Mouse (Mus musculus): ENCODE measurements at regions not wholly inside any gene's neighbourhood (a gene's known extent, or its start where the extent isn't known, plus 50 kb on each side); places are given as distances from the start of the nearest gene placed in this dataset. TPM values are rescaled to one million over a fixed set of nuclear protein-coding genes. Genes with fewer than 3 reads are reported as not detected.

DNA sequence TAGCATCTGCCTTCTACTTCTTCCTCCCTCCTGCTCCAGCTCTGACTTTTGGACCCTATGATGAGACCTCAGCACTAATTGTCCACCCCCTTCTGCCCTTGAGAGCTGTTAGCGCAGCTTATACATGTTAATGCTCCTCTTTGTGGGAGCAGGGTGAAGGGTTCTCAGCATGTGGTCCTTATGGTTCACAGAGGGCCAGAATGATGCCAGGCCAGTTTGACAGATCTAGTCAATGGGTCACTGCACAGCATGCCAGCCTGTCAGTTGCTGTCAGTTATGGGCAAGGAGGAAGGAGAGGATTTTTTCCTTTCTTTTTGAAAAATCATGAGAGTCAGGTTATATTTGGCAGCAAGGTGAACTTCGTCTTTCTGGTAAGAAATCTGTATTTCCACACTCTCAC lies 68.4 kb downstream of the 4931417E11Rik start:
- DNase-seq = no peak

DNA sequence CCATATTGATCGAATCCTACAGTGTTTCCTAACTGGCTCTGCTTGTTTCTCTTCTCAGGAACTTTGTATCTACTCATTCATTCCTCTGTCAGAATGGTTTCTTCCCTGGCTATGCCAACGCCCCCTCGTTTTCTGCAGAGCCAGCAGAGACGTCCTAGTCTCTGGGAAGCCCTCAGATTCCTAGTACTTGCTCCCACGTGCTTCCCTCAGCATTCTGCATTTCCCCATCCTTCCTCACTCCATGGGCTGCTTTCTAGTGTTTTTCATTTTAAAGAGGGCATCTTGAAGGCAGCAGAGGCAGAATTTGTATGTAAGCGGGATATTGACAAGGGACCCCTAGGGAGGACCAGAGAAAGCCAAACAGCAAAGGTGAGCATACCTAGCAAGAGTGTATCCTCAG lies 80.2 kb downstream of the 4931417E11Rik start:
- no peak for DNase-seq

DNA sequence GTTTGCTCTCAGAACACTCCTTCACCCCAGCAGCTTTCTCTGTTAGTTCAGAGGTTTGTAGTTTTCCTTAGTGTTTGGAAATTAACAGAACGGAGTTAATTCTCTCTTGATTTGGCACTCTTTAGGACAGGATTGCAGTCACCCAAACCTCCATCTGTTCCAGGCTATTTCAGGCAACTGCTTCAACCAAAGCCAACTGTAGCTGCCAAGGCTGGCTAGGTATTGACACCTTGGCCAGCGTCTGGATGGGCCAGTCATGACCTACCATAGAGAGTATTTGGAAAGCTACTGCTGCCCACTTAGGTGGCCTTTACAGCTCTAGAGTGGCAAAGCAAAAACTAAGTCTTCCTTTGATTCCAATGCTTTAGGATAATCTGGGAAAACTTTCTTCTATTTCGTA lies 83.2 kb downstream of the 4931417E11Rik start:
- DNase-seq = no peak

DNA sequence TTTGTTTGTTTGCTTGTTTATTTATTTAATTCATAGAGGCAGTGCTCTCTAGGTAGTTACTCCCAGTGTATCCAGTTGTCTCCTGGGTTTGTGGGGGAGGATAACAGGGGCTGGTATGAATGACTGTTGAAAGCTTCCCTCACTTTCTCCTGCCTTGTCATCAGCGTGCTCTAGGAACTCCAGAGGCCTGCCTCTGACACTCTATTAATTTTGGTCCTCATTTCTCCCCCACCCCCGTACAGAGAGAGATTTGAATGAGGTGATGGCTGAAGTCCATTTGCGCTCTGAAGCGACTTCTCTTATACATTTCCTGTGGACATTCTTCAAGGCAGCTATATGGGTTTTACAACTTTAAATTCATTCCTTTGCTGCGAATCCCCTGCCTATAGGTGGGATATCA lies 89.6 kb downstream of the 4931417E11Rik start:
- no peak for DNase-seq

DNA sequence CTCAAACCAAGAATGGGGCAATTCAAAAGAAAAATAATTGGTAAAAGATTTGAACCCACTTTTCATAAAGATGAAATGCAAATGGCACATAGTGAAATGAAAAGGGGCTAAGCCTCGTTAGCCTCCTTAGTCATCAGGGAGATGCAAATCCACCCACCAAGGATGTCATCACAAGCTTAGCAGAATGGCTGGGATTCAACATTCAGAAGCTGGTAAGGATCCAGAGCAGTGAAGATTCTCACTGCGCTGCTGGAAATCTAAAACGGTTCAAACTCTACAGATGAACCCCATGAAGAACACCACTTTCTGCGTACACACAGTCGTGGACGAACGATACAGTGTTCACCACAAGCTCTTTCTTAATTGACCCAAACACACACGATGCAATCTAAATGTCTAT lies 91.6 kb downstream of the 4931417E11Rik start:
- DNase-seq = no peak

DNA sequence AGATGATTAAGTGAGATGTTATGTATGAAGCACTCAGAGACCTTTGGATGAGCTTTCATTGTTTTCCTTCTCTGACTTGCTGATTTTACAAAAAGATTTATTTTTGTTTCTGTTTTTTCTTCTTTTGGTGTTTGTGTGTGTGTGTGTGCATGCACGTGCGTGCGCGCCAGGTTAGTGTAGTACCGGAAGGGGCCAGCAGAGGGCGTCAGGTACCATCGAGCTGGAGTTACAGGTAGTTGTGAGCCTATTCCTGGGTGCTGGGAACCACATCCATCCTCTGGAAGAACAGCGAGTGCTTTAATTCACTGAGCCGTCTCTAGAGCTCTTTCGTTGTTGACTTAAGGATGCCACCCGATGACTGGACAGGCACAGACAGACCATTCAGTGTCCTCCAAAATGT lies 93.2 kb downstream of the 4931417E11Rik start:
- no peak for DNase-seq

DNA sequence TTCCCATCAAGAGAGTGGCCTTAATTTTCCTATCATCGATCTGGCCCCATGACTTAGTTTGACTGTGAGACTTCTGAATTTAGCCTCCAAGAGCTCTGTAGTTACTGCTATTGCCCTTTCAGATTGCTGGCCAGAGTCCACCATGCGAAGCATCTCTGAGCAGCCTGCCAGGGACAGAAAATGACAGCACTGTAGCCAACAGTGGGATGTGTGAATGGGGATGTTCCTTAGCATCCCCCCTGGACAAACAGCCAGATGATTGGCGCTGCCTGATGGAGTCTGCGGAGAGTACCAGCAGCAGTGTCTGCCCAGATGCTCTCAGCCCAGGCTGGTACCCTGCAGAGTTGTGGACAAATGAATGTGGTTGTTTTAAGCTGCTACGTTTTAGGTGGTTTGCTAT lies 96.6 kb downstream of the 4931417E11Rik start:
- no peak for DNase-seq

DNA sequence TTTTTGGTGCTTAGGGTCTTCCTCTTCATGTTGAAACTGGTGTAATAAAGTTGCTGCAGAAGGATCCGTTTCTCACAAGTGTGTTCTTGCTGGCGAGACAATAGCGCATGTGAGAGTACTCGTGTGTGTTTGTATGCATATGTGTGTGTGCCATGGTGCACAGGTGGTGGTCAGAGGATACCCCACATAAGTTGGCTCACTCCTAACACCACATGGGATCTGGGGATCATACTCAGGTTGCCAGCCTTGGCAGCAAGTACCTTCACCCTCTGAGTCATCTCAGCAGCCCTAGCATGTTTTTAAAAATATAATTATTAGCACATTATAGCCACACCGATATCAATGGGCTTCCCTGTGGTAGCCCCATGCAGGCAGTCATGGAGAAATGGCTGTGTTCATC lies 97.6 kb downstream of the 4931417E11Rik start:
- DNase-seq = no peak

DNA sequence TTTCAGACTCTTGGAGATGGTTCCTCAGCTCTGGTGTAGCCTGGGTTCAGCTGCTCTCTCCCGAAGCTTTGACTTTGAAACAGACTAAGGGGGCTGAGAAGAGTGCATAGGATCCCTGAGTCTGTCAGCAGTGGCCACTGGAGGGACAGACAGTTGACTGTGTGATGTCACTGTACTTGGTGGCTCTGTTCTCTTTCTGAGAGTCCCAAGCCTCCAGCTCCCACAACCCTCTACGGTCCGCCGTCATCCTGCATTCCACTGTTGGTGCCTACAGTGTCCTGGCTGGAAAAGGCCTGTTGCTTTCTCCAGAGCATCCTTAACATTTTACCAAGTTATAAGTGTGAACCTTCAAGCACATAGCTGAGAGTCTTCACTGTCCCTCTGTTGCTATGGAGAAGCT lies 98.6 kb downstream of the 4931417E11Rik start:
- DNase-seq = no peak

DNA sequence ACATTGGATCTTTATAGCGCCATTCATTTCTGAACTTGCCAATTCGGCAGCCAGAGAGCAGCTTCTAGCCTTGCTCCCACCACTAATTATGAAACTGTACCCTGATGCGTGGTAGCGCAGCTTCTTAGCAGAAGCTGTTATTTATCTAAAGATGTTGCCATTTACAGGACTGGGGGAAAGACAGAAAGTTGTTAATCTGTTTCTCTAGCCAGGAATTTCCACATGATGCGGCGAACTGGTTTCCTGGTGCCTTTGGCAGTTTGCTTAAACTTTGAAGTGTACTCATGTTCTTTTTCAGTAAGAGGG lies 100.7 kb downstream of the 4931417E11Rik start:
- no peak for DNase-seq

DNA sequence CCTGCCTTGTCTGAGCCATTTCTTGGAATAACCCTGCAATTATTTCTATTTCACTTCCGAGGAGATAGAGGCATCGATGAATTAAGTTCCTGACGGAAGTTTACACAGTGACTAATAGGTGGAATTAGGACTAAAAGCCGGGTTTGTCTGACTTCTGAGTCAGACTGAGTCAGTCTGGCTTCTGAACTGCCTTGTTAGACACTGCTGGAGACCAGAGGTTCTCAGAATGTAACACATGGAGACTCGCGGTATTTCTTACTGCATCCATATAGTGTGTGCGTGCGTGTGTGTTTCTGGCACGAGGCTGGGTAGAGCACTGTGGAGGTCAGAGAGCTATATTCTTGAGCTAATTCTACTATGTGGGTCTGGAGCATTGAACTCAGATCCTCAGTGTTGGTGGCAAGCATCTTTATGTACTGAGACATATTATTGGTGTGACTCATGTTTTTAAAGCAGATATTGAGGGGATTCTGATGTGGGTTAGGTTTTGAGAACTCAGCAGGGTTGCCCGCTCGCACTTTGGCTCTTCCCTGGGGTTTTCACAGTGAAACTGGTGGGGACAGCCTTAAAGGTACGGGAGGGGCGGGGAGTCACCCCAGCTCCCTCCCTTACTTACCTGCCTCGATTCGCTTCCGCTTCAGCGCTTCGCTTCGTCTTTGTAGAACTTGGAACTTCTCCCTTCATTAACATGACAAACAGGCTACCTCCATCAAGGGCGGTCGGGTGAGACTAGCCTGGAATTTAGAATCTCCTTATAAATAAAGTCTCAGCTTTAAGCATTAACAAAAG lies 101.2 kb downstream of the 4931417E11Rik start:
- no peak for DNase-seq

DNA sequence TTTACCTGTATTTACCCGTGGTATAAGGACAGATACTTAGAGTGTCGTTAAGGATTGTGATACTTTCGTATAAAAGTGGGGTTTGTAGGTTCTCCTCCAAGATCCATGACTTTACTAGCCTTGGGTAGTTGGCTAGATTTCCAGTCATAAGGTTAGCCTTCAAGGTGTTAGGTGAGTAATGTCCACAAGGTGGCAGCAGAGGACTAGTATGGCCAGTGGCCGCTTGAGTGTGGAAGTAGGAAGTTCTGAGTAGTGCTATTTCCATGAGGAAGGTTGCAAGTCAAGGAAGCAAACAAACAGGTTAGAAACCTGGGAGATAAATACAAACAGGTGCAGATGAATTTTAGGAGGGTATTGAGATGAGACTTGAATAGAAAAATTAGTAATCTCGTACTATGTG lies 101.9 kb downstream of the 4931417E11Rik start:
- DNase-seq = peak; percentile 83

DNA sequence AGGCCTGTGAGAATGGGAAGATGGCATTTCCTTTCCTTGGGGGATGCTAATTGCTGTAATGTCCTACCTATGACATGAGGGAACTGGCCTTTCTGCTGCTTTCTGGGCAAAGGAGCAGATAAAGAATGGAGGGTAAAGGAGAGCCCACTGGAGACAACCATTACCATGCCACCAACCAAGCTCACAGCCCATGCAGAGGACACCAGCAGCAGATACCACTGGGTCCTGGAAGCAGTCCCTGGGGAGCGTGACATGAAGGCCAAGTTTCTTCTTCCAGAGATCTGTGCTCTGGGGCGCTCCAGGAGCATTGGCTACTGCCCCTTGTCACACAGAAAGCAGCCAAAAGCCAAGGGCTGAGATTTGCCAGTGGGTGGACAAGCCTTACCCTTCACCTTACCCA lies 102.8 kb downstream of the 4931417E11Rik start:
- DNase-seq = no peak

DNA sequence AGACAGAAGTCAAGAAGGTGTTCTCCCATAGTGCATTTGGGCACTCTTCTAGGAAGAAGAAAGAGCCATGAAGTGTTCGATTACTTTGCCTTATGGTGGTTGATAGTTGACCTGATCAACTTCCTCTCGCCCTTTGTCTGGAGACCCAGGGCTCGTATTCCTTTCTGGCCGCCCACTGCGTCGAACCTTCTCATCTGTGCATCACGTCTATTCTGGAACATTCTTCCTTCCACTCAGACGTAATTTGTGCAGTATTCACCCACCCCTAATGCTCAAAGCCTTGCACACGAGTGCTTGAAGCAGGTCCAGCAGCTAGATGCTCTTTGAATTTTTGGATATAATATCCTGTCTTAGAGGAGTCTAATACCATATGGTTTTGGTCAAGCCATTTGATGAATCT lies 104.2 kb downstream of the 4931417E11Rik start:
- DNase-seq = no peak

DNA sequence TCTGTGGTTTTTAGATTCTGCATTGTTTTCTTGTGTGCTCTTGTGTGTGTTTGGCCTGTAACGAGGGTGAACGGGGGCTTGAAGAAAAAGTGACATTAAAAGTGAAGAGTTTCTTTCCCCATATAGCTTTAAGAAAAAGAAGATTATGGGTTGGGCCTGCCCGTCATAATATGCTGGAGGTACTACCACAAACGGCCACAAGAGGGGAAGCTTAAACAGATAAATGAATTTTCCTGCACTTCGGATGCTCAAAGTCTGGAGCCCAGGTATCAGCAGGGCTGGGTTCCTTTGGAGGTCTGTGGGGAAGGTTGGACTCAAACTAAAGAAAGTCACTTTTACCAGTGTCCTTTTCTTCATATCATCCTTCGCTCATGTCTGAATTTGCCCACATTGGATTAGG lies 86.8 kb downstream of the Suclg1 start:
- DNase-seq = peak; percentile 8

DNA sequence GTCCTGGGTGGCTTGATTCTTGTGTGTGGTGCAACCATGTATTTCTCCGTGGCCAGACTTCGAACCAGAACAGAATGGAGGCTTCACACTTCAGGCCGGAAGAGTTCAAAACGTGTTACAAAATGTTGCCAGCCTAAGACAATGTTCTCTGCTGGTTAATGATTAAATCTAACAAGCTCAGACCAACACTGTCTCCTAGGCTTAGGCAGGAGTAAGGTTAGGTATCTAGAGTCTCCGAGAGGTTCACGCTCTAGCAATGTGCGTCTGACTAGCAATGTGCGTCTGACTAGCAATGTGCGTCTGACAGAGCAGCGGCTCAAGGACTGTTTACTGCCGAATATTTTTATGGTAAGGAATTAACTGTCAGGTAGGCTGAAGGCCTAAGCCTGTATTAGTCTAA lies 81.5 kb downstream of the Suclg1 start:
- DNase-seq = no peak

Small RNA genes in the stretch of these regions (microRNA-seq; reads per million reads assigned to microRNA genes)
- gene Gm24370 = not detected
